Mouse (Mus musculus) CH12.LX (cell line): Measurements from ENCODE around the gene Edar.

Source experiments
- CTCF ChIP-seq, 2 experiments: IDR thresholded peaks in 1 of 2; conservative IDR thresholded peaks in 1 of 2; 2 replicates each; pipeline ENCODE4 v1.5.1; 2011 to 2012; ENCODE audit warnings: low read depth in 2 of 2, low read length in 2 of 2, improper control_type of control experiment in 1 of 2, inconsistent platforms in 1 of 2, mild to moderate bottlenecking in 1 of 2, moderate library complexity in 1 of 2
- ELF1 ChIP-seq: IDR thresholded peaks from 2 replicates; pipeline ENCODE4 v1.6.1; 2014; ENCODE audit warnings: low read depth, mild to moderate bottlenecking, inconsistent platforms, low read length, improper control_type of control experiment
- EP300 ChIP-seq: IDR thresholded peaks from 2 replicates; pipeline ENCODE4 v1.6.1; 2011; ENCODE audit warnings: low read length, improper control_type of control experiment
- MEF2A ChIP-seq: IDR thresholded peaks from 2 replicates; pipeline ENCODE4 v1.6.1; 2014; ENCODE audit warnings: low read depth, mild to moderate bottlenecking, inconsistent platforms, low read length, improper control_type of control experiment, borderline replicate concordance
- MXI1 ChIP-seq: IDR thresholded peaks from 2 replicates; pipeline ENCODE4 v1.6.1; 2011; ENCODE audit warnings: mild to moderate bottlenecking, low read depth, low read length, improper control_type of control experiment
- MYC ChIP-seq: IDR thresholded peaks from 2 replicates; pipeline ENCODE4 v1.6.1; 2011; ENCODE audit warnings: low read depth, mild to moderate bottlenecking, improper control_type of control experiment, low read length
- POLR2A ChIP-seq: IDR thresholded peaks from 2 replicates; pipeline ENCODE4 v1.6.1; 2011; ENCODE audit warnings: low read depth, mild to moderate bottlenecking, improper control_type of control experiment, low read length
- TBP ChIP-seq: conservative IDR thresholded peaks from 2 replicates; pipeline ENCODE4 v1.6.1; 2011; ENCODE audit warnings: low read depth, low read length, improper control_type of control experiment
- ZMIZ1 ChIP-seq: IDR thresholded peaks from 2 replicates; pipeline ENCODE4 v1.6.1; 2012; ENCODE audit warnings: low read depth, mild to moderate bottlenecking, inconsistent platforms, low read length, improper control_type of control experiment

DNA sequence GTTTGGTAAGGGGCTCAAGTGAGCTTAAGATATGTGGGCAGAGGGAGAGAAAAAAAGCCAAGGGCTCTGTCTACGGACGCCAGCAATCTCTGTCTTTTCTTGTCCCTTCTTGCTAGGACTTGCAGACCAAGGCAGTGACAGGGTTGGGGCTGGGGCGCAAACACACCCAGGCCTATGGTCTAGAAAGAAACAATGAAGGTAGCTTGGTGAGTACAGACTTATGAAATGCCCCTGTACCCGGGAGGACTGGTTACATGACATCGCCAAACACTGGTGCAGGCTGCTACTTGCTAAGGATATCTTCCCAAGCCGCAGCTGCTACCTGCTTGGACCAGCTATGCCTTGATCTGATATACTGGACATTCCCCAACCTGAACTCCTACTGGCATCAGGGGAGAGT is 60.9 kb downstream of the Edar start:
- TF ChIP-seq CTCF (conservative IDR thresholded peaks at IDR 0.05 in 1 of 2, IDR thresholded peaks at IDR 0.05 in 1 of 2; ENCODE audit: low read depth in 2 of 2, low read length in 2 of 2) (no peak), ELF1 (no peak), POLR2A (no peak), EP300 (no peak), ZMIZ1 (no peak), TBP (no peak), MXI1 (no peak), MYC (no peak), MEF2A (no peak)
